Mouse (Mus musculus) embryonic facial prominence, embryonic 12.5 days (tissue): Measurements from ENCODE around the gene Snx13. TPM values are rescaled to one million over a fixed set of nuclear protein-coding genes. Genes with fewer than 3 reads are reported as not detected.

Source experiments
- ATAC-seq: fragments of 200-750 bp; cut with Nextera tagmentation; 2 replicates; pipeline ENCODE4 v1.8.0; 2017; ENCODE audit not compliant: insufficient number of reproducible peaks, insufficient read depth, low FRiP score, low TSS enrichment
- H3K27ac ChIP-seq: fragments of 300-500 bp; sonication (generic); 2 replicates; pipeline ENCODE4 v1.5.1; 2016; ENCODE audit warnings: mild to moderate bottlenecking
- H3K27me3 ChIP-seq: fragments of 300-500 bp; sonication (generic); 2 replicates; pipeline ENCODE4 v1.6.1; 2016; ENCODE audit warnings: mild to moderate bottlenecking, moderate library complexity
- H3K36me3 ChIP-seq: fragments of 300-500 bp; sonication (generic); 2 replicates; pipeline ENCODE4 v1.6.1; 2016; ENCODE audit warnings: mild to moderate bottlenecking
- H3K4me1 ChIP-seq: fragments of 300-500 bp; sonication (generic); 2 replicates; pipeline ENCODE4 v1.6.1; 2016
- H3K4me2 ChIP-seq: fragments of 300-500 bp; sonication (generic); replicated peaks from 2 replicates; pipeline ENCODE4 v1.6.1; 2016; ENCODE audit warnings: mild to moderate bottlenecking, moderate library complexity
- H3K4me3 ChIP-seq: fragments of 300-500 bp; sonication (generic); 2 replicates; pipeline ENCODE4 v1.5.1; 2016; ENCODE audit warnings: mild to moderate bottlenecking
- H3K9ac ChIP-seq: fragments of 300-500 bp; sonication (generic); 2 replicates; pipeline ENCODE4 v1.6.1; 2016; ENCODE audit warnings: mild to moderate bottlenecking, moderate library complexity
- H3K9me3 ChIP-seq: fragments of 300-500 bp; sonication (generic); 2 replicates; pipeline ENCODE4 v1.6.1; 2016; ENCODE audit warnings: mild to moderate bottlenecking, moderate library complexity
- WGBS: fragments of 180-500 bp; shearing (Covaris S2); methylation state at CpG from one replicate; pipeline ENCODE4 v1.1.7; 2016; 5-methylcytosine and 5-hydroxymethylcytosine counted together
- polyA plus RNA-seq: library from polyadenylated mRNA; unstranded; fragments of >200 nt; fragmentation: Nextera tagmentation; extraction: Ambion mirVana; gene quantifications from 2 replicates; pipeline ENCODE4 v1.2.1, GENCODE M21; 2016

The Snx13 gene
- polyA plus RNA-seq, 1 experiment from 2014 or later: 22.7 TPM

GRCm38 (mm10) chr12:35154149-35154548 lies 107.2 kb downstream of the Snx13 start:
- H3K9me3 ChIP-seq: no peaks in the 10 kb centered on the region
- no peaks in the 10 kb centered on the region for H3K27me3 ChIP-seq
- no peak overlapping the region for H3K4me2 ChIP-seq
- no peaks in the 10 kb centered on the region for H3K36me3 ChIP-seq
- H3K9ac ChIP-seq: no peak overlapping the region
- WGBS: 82% methylated on average over 3 of the region's 3 CpGs
- H3K4me1 ChIP-seq: 0 out of 2 replicates have a peak, but pooled peaks cover 3% of the 10 kb centered on the region
- no peak overlapping the region for H3K27ac ChIP-seq
- no peak overlapping the region for H3K4me3 ChIP-seq
- ATAC-seq: no peak

- no peak overlapping the region for H3K9ac ChIP-seq
- H3K27me3 ChIP-seq: no peaks in the 10 kb centered on the region
- ATAC-seq: no peak
- no peak overlapping the region for H3K4me2 ChIP-seq
- 64% methylated on average over 4 of the region's 4 CpGs for WGBS
- no peaks in the 10 kb centered on the region for H3K36me3 ChIP-seq
- no peak overlapping the region for H3K27ac ChIP-seq
- H3K4me3 ChIP-seq: no peak overlapping the region
- H3K9me3 ChIP-seq: no peaks in the 10 kb centered on the region
- no peaks in the 10 kb centered on the region for H3K4me1 ChIP-seq
Observed at GRCm38 (mm10) chr12:35157237-35157636, 110.3 kb downstream of the Snx13 start.

- Histone ChIP-seq H3K4me2 (no peak overlapping the region), H3K4me3 (no peak overlapping the region), H3K4me1 (no peaks in the 10 kb centered on the region), H3K9me3 (no peaks in the 10 kb centered on the region), H3K9ac (no peak overlapping the region), H3K36me3 (no peaks in the 10 kb centered on the region), H3K27me3 (no peaks in the 10 kb centered on the region), H3K27ac (no peak overlapping the region)
- WGBS: 80% methylated on average over 4 of the region's 4 CpGs
- no peak for ATAC-seq
Observed at GRCm38 (mm10) chr12:35161690-35162089, 114.7 kb downstream of the Snx13 start.

- Histone ChIP-seq H3K9ac (no peak overlapping the region), H3K4me3 (no peak overlapping the region), H3K27me3 (no peaks in the 10 kb centered on the region), H3K4me1 (no peaks in the 10 kb centered on the region), H3K9me3 (no peaks in the 10 kb centered on the region), H3K36me3 (no peaks in the 10 kb centered on the region), H3K27ac (no peak overlapping the region), H3K4me2 (no peak overlapping the region)
- 57% methylated on average over 4 of the region's 4 CpGs for WGBS
- no peak for ATAC-seq
Observed at GRCm38 (mm10) chr12:35170275-35170674, 123.3 kb downstream of the Snx13 start.

- 53% methylated on average over 8 of the region's 8 CpGs for WGBS
Observed at GRCm38 (mm10) chr12:35175938-35176337, 129.0 kb downstream of the Snx13 start.

GRCm38 (mm10) chr12:35176628-35177027 lies 129.6 kb downstream of the Snx13 start:
- Histone ChIP-seq H3K27me3 (no peaks in the 10 kb centered on the region), H3K4me3 (no peak overlapping the region), H3K36me3 (no peaks in the 10 kb centered on the region), H3K9ac (no peak overlapping the region), H3K27ac (no peak overlapping the region), H3K4me1 (no peaks in the 10 kb centered on the region), H3K4me2 (no peak overlapping the region), H3K9me3 (no peaks in the 10 kb centered on the region)
- ATAC-seq: no peak
- 69% methylated on average over 3 of the region's 3 CpGs for WGBS

More at GRCm38 (mm10) chr12:35175938-35176337, 129.0 kb downstream of the Snx13 start:
- no peak overlapping the region for H3K27ac ChIP-seq
- no peak overlapping the region for H3K4me3 ChIP-seq
- H3K4me1 ChIP-seq: no peaks in the 10 kb centered on the region
- ATAC-seq: no peak
- H3K36me3 ChIP-seq: no peaks in the 10 kb centered on the region
- no peaks in the 10 kb centered on the region for H3K27me3 ChIP-seq
- no peaks in the 10 kb centered on the region for H3K9me3 ChIP-seq
- H3K4me2 ChIP-seq: no peak overlapping the region
- H3K9ac ChIP-seq: no peak overlapping the region

GRCm38 (mm10) chr12:35182675-35183074 lies 135.7 kb downstream of the Snx13 start:
- H3K36me3 ChIP-seq: no peaks in the 10 kb centered on the region
- ATAC-seq: no peak
- H3K27me3 ChIP-seq: no peaks in the 10 kb centered on the region
- H3K4me1 ChIP-seq: no peaks in the 10 kb centered on the region
- H3K4me3 ChIP-seq: no peak overlapping the region
- H3K27ac ChIP-seq: no peak overlapping the region
- no peaks in the 10 kb centered on the region for H3K9me3 ChIP-seq
- H3K9ac ChIP-seq: no peak overlapping the region
- 15% methylated on average over 3 of the region's 3 CpGs for WGBS
- no peak overlapping the region for H3K4me2 ChIP-seq

- 76% methylated on average over 5 of the region's 5 CpGs for WGBS
- Histone ChIP-seq H3K9ac (no peak overlapping the region), H3K27ac (no peak overlapping the region), H3K9me3 (no peaks in the 10 kb centered on the region), H3K27me3 (no peaks in the 10 kb centered on the region), H3K4me3 (no peak overlapping the region), H3K36me3 (no peaks in the 10 kb centered on the region), H3K4me1 (no peaks in the 10 kb centered on the region), H3K4me2 (no peak overlapping the region)
- no peak for ATAC-seq
Observed at GRCm38 (mm10) chr12:35184261-35184660, 137.3 kb downstream of the Snx13 start.

- no peaks in the 10 kb centered on the region for H3K27me3 ChIP-seq
- H3K4me2 ChIP-seq: peak overlapping the region; percentile 46
- no peaks in the 10 kb centered on the region for H3K36me3 ChIP-seq
- H3K4me3 ChIP-seq: no peak overlapping the region
- H3K27ac ChIP-seq: no peak overlapping the region
- no peak overlapping the region for H3K9ac ChIP-seq
- WGBS: 42% methylated on average over 17 of the region's 17 CpGs
- no peaks in the 10 kb centered on the region for H3K9me3 ChIP-seq
- ATAC-seq: peak; percentile 47; the same call in 1 of the 2 replicates
- peaks cover 3% of the 10 kb centered on the region; the same call in 1 of the 2 replicates for H3K4me1 ChIP-seq
Observed at GRCm38 (mm10) chr12:35191698-35192425, 144.9 kb downstream of the Snx13 start.

GRCm38 (mm10) chr12:35192426-35192769 lies 145.4 kb downstream of the Snx13 start:
- 9% methylated on average over 2 of the region's 2 CpGs for WGBS
- H3K4me2 ChIP-seq: peak overlapping the region; percentile 46
- peaks cover 3% of the 10 kb centered on the region; the same call in 1 of the 2 replicates for H3K4me1 ChIP-seq
- H3K27ac ChIP-seq: no peak overlapping the region
- no peak overlapping the region for H3K9ac ChIP-seq
- no peaks in the 10 kb centered on the region for H3K36me3 ChIP-seq
- no peaks in the 10 kb centered on the region for H3K9me3 ChIP-seq
- 0 out of 2 replicates have a peak overlapping the region, but pooled peaks have one; percentile 12 for H3K4me3 ChIP-seq
- no peaks in the 10 kb centered on the region for H3K27me3 ChIP-seq
- ATAC-seq: no peak
